Mouse (Mus musculus) stomach, embryonic 14.5 days (tissue): ENCODE results near the gene Tbce. TPM values are rescaled to one million over a fixed set of nuclear protein-coding genes. Genes with fewer than 3 reads are reported as not detected.

Experiments used
- ATAC-seq: fragments of 200-750 bp; cut with Nextera tagmentation; 2 replicates; pipeline ENCODE4 v1.8.0; 2017; ENCODE audit warnings: low read depth, moderate TSS enrichment; ENCODE audit not compliant: insufficient number of reproducible peaks, insufficient read depth, low FRiP score
- H3K27ac ChIP-seq: fragments of 300-500 bp; sonication (generic); 2 replicates; pipeline ENCODE4 v1.5.1; 2014; ENCODE audit warnings: mild to moderate bottlenecking, low read length, moderate library complexity, mixed read lengths
- H3K27me3 ChIP-seq: fragments of 300-500 bp; sonication (generic); 2 replicates; pipeline ENCODE4 v1.6.1; 2014; ENCODE audit warnings: low read length, control low read depth, mixed read lengths; ENCODE audit not compliant: control insufficient read depth, insufficient read depth
- H3K36me3 ChIP-seq: fragments of 300-500 bp; sonication (generic); 2 replicates; pipeline ENCODE4 v1.6.1; 2014; ENCODE audit warnings: mild to moderate bottlenecking, control low read depth, low read length, moderate library complexity, mixed read lengths; ENCODE audit not compliant: control insufficient read depth, insufficient read depth
- H3K4me1 ChIP-seq: fragments of 300-500 bp; sonication (generic); 2 replicates; pipeline ENCODE4 v1.6.1; 2014; ENCODE audit warnings: low read length, control low read depth, mixed read lengths; ENCODE audit not compliant: control insufficient read depth, insufficient read depth
- H3K4me2 ChIP-seq: fragments of 300-500 bp; sonication (generic); replicated peaks from 2 replicates; pipeline ENCODE4 v1.6.1; 2014; ENCODE audit warnings: low read depth, low read length, control low read depth
- H3K4me3 ChIP-seq: fragments of 300-500 bp; sonication (generic); 2 replicates; pipeline ENCODE4 v1.5.1; 2014; ENCODE audit warnings: low read depth, low read length, control low read depth
- H3K9ac ChIP-seq: fragments of 300-500 bp; sonication (generic); replicated peaks from 2 replicates; pipeline ENCODE4 v1.6.1; 2014; ENCODE audit warnings: low read depth, mild to moderate bottlenecking, control low read depth, low read length, moderate library complexity, mixed read lengths
- H3K9me3 ChIP-seq: fragments of 300-500 bp; sonication (generic); 2 replicates; pipeline ENCODE4 v1.6.1; 2016; ENCODE audit warnings: low read depth, low read length, control low read depth; ENCODE audit not compliant: control insufficient read depth
- WGBS: fragments of 180-500 bp; shearing (Covaris S2); extraction: QIAGEN DNeasy Blood & Tissue Kit; methylation state at CpG from one replicate; pipeline ENCODE4 v1.1.7; 2014; 5-methylcytosine and 5-hydroxymethylcytosine counted together
- polyA plus RNA-seq: library from polyadenylated mRNA; unstranded; fragments of >200 nt; fragmentation: Nextera tagmentation; extraction: Ambion mirVana; gene quantifications from 2 replicates; pipeline ENCODE4 v1.2.1, GENCODE M21; 2014

Gene Tbce
- polyA plus RNA-seq, 1 experiment from 2014 or later, result 74.4 TPM

DNA sequence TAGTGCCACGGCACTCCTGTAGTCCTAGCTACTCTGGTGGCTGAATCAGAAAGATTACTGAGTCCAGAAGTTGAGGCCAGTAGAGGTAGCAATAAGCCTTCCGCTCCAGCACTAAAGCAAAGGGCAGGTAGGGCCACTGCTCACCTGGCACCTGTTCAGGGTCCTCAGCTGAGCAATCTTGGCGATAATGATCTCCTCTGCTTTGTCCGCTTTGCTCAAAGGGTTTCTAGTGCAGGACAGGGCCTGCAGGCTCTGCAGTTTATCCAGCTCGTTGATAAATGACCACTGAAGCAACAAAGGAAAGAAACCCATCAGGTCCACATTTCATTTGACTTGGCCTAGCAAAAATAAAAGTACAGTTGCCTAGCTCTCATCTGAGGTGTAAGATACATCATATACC lies 34.4 kb downstream of the Tbce start:
- Histone ChIP-seq H3K27me3 (no peaks in the 10 kb centered on the region), H3K9me3 (no peaks in the 10 kb centered on the region), H3K9ac (no peak overlapping the region), H3K4me1 (no peaks in the 10 kb centered on the region), H3K27ac (no peak overlapping the region), H3K36me3 (peaks cover 44% of the 10 kb centered on the region), H3K4me2 (no peak overlapping the region), H3K4me3 (no peak overlapping the region)
- WGBS, result 86% methylated on average over 5 of the region's 5 CpGs
- no peak for ATAC-seq

DNA sequence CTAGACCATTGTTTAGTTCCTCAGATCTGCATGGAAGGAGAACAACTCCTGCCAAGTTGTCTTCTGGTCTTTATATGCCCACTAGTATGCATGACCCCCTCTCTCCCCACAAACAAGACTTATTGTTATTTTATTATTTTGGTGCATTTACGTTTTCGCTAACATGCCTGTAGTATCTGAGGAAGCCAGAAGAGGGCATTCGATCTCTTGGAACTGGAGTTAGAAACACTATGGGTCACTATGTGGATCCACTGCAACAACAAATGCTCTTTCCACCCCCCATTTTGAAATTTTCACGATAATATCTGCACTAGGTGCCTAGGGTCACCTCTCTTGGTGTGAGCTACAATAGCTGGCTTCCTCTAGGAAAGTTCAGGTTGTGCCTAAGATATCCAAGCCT lies 35.4 kb downstream of the Tbce start:
- no peak overlapping the region for H3K27ac ChIP-seq
- ATAC-seq, result no peak
- no peak overlapping the region for H3K4me2 ChIP-seq
- 73% methylated on average over 4 of the region's 4 CpGs for WGBS
- no peak overlapping the region for H3K4me3 ChIP-seq
- H3K36me3 ChIP-seq, result peaks cover 44% of the 10 kb centered on the region
- no peak overlapping the region for H3K9ac ChIP-seq
- H3K27me3 ChIP-seq, result no peaks in the 10 kb centered on the region
- H3K9me3 ChIP-seq, result no peaks in the 10 kb centered on the region
- H3K4me1 ChIP-seq, result no peaks in the 10 kb centered on the region

DNA sequence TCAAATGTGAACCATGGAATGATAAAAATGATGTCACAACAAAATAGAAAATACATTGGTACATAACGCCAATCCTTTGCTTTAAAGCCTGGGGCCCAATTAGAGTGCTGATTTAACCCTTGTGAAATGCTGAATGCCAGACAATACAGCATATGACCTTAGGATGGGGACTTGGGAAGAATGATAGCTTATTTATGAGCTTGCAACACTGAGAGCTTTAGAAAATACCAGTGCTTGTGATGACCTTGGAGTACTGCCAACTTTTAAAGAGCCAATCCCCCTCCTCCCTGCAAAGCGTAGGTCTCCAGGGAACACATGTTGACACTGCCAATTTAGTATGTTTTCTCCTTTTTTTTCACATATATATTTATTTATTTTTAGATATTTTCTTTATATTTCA lies 36.7 kb downstream of the Tbce start:
- WGBS, result 58% methylated on average over 2 of the region's 2 CpGs
- no peak overlapping the region for H3K4me2 ChIP-seq
- peaks cover 52% of the 10 kb centered on the region for H3K36me3 ChIP-seq
- H3K9ac ChIP-seq, result no peak overlapping the region
- H3K9me3 ChIP-seq, result no peaks in the 10 kb centered on the region
- no peak overlapping the region for H3K4me3 ChIP-seq
- ATAC-seq, result no peak; the same call in 1 of the 2 replicates
- H3K4me1 ChIP-seq, result no peaks in the 10 kb centered on the region
- H3K27ac ChIP-seq, result no peak overlapping the region
- no peaks in the 10 kb centered on the region for H3K27me3 ChIP-seq

DNA sequence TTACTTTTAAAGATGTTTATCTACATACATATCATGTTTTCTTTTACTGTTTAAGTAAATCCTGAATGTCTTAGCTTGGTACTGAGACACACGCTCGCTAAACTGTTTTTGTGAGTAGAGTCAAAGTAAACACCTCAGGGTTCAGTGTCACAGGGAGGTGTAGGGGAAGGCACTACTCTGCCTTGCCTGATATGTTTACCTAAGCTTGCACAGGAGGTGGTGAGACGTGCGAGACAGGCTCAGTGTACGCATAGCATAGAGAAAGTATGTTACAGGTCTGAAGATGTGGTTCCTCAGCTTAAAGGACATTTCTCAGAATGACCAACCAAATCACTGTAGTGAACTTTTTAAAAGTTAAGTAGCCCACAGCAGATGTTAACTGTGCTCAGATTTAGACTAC lies 42.0 kb downstream of the Tbce start:
- WGBS, result 61% methylated on average over 5 of the region's 5 CpGs

DNA sequence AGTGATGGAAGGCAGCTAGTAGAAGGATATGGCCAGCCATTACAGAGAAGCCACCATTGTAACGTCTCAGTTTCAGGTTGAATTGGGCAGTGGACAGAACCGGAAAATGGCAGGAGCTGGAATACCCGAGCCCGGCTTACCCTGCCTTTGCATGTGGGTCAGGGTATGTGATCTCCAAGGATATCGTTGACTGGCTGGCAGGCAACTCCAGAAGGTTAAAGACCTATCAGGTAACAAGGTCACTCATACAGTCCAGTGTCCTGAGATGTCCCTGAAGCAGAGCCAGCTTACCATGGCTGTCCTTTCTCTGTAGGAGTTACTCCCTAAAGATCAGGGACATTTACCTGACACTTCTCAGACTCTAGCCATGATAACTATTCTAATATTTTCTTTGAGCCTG lies 44.4 kb downstream of the Tbce start:
- Histone ChIP-seq H3K4me1 (no peaks in the 10 kb centered on the region), H3K9me3 (no peaks in the 10 kb centered on the region), H3K4me3 (no peak overlapping the region), H3K9ac (no peak overlapping the region), H3K27ac (no peak overlapping the region), H3K27me3 (no peaks in the 10 kb centered on the region), H3K4me2 (no peak overlapping the region), H3K36me3 (peaks cover 59% of the 10 kb centered on the region)
- 91% methylated on average over 5 of the region's 5 CpGs for WGBS
- no peak for ATAC-seq

More for the DNA sequence above, 42.0 kb downstream of the Tbce start:
- no peak overlapping the region for H3K4me3 ChIP-seq
- H3K9me3 ChIP-seq, result no peaks in the 10 kb centered on the region
- no peak overlapping the region for H3K9ac ChIP-seq
- H3K27me3 ChIP-seq, result no peaks in the 10 kb centered on the region
- ATAC-seq, result no peak
- H3K4me2 ChIP-seq, result no peak overlapping the region
- H3K4me1 ChIP-seq, result no peaks in the 10 kb centered on the region
- H3K27ac ChIP-seq, result no peak overlapping the region
- H3K36me3 ChIP-seq, result peaks cover 70% of the 10 kb centered on the region

DNA sequence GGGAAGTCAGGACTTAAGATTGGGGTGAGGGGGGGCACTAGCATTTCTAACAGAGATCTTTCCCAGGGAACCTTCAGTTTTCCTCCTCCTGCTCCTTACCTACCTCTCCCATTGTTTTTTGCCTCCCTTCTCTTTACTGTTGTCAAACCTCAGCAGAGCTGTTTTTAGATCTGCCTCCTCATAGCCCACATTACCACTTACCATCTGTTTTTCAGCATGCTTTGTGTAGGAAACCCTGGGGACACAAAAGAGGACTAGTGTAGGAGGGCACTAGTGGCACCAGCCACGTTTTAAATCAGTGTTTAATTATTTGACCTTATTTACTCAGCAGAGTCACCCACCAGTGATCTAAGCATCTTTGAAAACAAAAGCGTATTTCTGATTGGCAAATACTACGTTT lies 46.4 kb downstream of the Tbce start:
- Histone ChIP-seq H3K27me3 (no peaks in the 10 kb centered on the region), H3K9ac (no peak overlapping the region), H3K9me3 (no peaks in the 10 kb centered on the region), H3K4me3 (no peak overlapping the region), H3K4me1 (no peaks in the 10 kb centered on the region), H3K4me2 (no peak overlapping the region), H3K27ac (no peak overlapping the region), H3K36me3 (peaks cover 43% of the 10 kb centered on the region)
- 80% methylated on average over 3 of the region's 3 CpGs for WGBS
- ATAC-seq, result no peak

DNA sequence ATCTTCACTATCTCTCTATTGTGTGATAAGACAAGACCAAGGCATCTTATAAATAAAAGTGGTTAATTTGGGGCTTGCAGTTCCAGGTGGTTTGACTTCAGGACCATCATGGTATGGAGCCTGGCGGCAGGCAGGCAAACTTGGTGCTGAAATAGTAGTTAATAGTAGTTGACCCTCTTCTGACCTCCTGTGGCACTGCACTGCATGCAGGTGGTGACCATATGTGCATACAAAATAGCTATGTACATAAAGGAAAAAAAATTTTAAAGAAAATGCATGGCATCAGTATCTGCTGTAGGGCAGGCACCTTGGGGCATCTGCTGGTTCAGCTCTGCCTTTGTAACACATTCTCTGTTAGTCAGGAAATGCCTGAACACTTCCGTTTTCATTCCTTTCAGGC lies 49.0 kb downstream of the Tbce start:
- 70% methylated on average over 2 of the region's 2 CpGs for WGBS
- H3K9me3 ChIP-seq, result no peaks in the 10 kb centered on the region
- H3K4me3 ChIP-seq, result no peak overlapping the region
- ATAC-seq, result no peak
- no peak overlapping the region for H3K27ac ChIP-seq
- no peaks in the 10 kb centered on the region for H3K27me3 ChIP-seq
- peaks cover 24% of the 10 kb centered on the region for H3K36me3 ChIP-seq
- H3K4me2 ChIP-seq, result no peak overlapping the region
- H3K9ac ChIP-seq, result no peak overlapping the region
- H3K4me1 ChIP-seq, result no peaks in the 10 kb centered on the region

DNA sequence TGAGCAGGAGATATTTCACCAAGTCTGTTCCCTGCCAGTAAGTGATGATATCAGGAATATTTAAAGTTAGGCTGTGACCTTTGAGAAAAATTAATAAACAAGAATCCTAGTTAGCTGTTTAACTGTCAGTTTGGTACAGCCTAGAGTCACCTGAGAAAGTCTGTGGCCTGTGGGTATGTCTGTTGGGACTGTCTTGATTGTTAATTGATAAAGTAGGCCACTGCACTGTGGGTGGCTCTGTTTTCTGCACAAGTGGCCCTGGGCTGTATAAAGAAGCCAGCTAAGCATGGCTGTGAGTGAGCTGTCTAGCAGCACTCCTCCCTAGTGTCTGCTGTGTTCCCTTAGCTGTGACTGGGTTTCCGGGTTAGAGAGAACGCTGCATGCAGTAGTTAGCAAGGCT lies 50.3 kb downstream of the Tbce start:
- no peaks in the 10 kb centered on the region for H3K4me1 ChIP-seq
- no peak overlapping the region for H3K9ac ChIP-seq
- WGBS, result 88% methylated on average over 2 of the region's 2 CpGs
- H3K4me2 ChIP-seq, result no peak overlapping the region
- H3K27me3 ChIP-seq, result no peaks in the 10 kb centered on the region
- ATAC-seq, result no peak
- no peaks in the 10 kb centered on the region for H3K9me3 ChIP-seq
- H3K36me3 ChIP-seq, result peaks cover 14% of the 10 kb centered on the region
- H3K27ac ChIP-seq, result no peak overlapping the region
- H3K4me3 ChIP-seq, result no peak overlapping the region

DNA sequence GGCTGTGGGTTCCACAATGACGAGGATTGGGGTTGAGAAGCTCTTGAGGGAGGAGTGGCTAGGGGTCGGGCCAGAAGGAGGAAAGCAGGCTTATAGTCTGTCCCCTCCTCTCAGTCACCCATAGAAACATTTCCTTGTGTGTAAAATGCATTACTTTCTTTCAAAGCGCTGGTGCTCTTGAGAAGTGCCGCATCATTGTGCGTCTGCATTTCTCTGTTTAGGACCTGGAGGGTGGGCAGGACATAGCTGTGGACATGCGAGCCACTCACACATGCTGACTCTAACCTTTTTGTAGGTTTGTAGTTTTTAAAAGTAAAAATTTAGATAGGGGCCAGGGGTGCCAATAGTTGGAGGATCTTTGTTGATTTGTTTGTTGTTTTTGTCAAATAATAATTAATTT lies 55.9 kb downstream of the Tbce start:
- Histone ChIP-seq H3K4me2 (no peak overlapping the region), H3K9me3 (no peaks in the 10 kb centered on the region), H3K27me3 (no peaks in the 10 kb centered on the region), H3K27ac (no peak overlapping the region), H3K4me3 (no peak overlapping the region), H3K4me1 (no peaks in the 10 kb centered on the region), H3K36me3 (peaks cover 2% of the 10 kb centered on the region; the same call in 1 of the 2 replicates), H3K9ac (no peak overlapping the region)
- no peak for ATAC-seq
- 87% methylated on average over 6 of the region's 6 CpGs for WGBS
